Mouse (Mus musculus) left cerebral cortex, postnatal 36 days (tissue): ENCODE measurements around the gene Klc4. TPM values are rescaled to one million over a fixed set of nuclear protein-coding genes. Genes with fewer than 3 reads are reported as not detected.

Experiments used
- DNase-seq, 2 experiments: peaks; one replicate each; pipeline ENCODE4 v3.0.0; 2021 to 2022; ENCODE audit warnings: low spot score in 2 of 2, mixed read lengths in 1 of 2
- intact Hi-C: fragments of 180-260 bp; cut with DNase I; formaldehyde crosslinking; loops from one replicate; pipeline ENCODE4 v1.15.1; 2025
- total RNA-seq, 2 experiments: library from RNA; stranded (reverse); gene quantifications; 2 replicates each; pipeline ENCODE4 v1.2.3; 2021

The Klc4 gene
- total RNA-seq, 2 experiments from 2014 or later: 19.9 to 21.7 TPM

GRCm38 (mm10) chr17:46598963-46599362 lies 46.9 kb downstream of the Klc4 start:
- no peak for DNase-seq
- intact Hi-C loops: no loop called here

GRCm38 (mm10) chr17:46597956-46598355 lies 47.9 kb downstream of the Klc4 start:
- intact Hi-C loops: no loop called here
- no peak for DNase-seq

- intact Hi-C loops: no loop called here
- DNase-seq: no peak
Observed at GRCm38 (mm10) chr17:46595336-46595735, 50.5 kb downstream of the Klc4 start.

- intact Hi-C loops: no loop called here
- DNase-seq: no peak
Observed at GRCm38 (mm10) chr17:46594606-46595005, 51.2 kb downstream of the Klc4 start.

GRCm38 (mm10) chr17:46593124-46593523 lies 52.7 kb downstream of the Klc4 start:
- intact Hi-C loops: no loop called here
- no peak for DNase-seq

GRCm38 (mm10) chr17:46591406-46591805 lies 54.4 kb downstream of the Klc4 start:
- intact Hi-C loops: no loop called here
- no peak for DNase-seq

- no peak for DNase-seq
- intact Hi-C loops: no loop called here
Observed at GRCm38 (mm10) chr17:46590439-46590838, 55.4 kb downstream of the Klc4 start.

GRCm38 (mm10) chr17:46589635-46590314 lies 56.0 kb downstream of the Klc4 start:
- DNase-seq: peak in 1 of 2 experiments; percentile 34
- intact Hi-C loops: no loop called here

GRCm38 (mm10) chr17:46588913-46589312 lies 56.9 kb downstream of the Klc4 start:
- DNase-seq: no peak
- intact Hi-C loops: no loop called here

GRCm38 (mm10) chr17:46588173-46588572 lies 57.6 kb downstream of the Klc4 start:
- no peak for DNase-seq
- intact Hi-C loops: no loop called here

- no peak for DNase-seq
- intact Hi-C loops: no loop called here
Observed at GRCm38 (mm10) chr17:46586327-46586726, 59.5 kb downstream of the Klc4 start.

Other genes with a start within 250 kb of the Klc4 start
- gene Crip3, start 217.1 kb downstream of the Klc4 start, total RNA-seq: 1 to 10 TPM; 1.7 to 6.5 TPM
- gene Slc22a7, start 207.6 kb downstream of the Klc4 start, total RNA-seq: under 1 TPM in 1 of 2 experiments, not detected in 1; 0.20 TPM
- gene Ttbk1, start 158.3 kb downstream of the Klc4 start, total RNA-seq: 100 to 1,000 TPM; 126 to 139 TPM
- 1 to 10 TPM; 3.5 to 5.4 TPM for gene Dnph1, start 149.3 kb downstream of the Klc4 start, total RNA-seq
- 10 to 100 TPM; 58.8 to 76.6 TPM for gene Cul9, start 99.6 kb downstream of the Klc4 start, total RNA-seq
- 10 to 100 TPM; 55.6 to 68.4 TPM for gene Srf, start 89.8 kb downstream of the Klc4 start, total RNA-seq
- gene Ptk7, start 16.5 kb downstream of the Klc4 start, total RNA-seq: 10 to 100 TPM; 10.3 to 11.0 TPM
- 10 to 100 TPM; 52.5 to 54.7 TPM for gene Mrpl2, start 207 bp upstream of the Klc4 start, total RNA-seq
- 10 to 100 TPM; 27.8 to 29.1 TPM for gene Cul7, start 4.3 kb upstream of the Klc4 start, total RNA-seq
- 10 to 100 TPM; 14.9 to 16.5 TPM for gene Rrp36, start 28.3 kb upstream of the Klc4 start, total RNA-seq
- gene Mea1, start 32.8 kb upstream of the Klc4 start, total RNA-seq: 100 to 1,000 TPM; 118 to 128 TPM
- gene Klhdc3, start 34.9 kb upstream of the Klc4 start, total RNA-seq: 100 to 1,000 TPM; 188 to 234 TPM
- 10 to 100 TPM; 81.9 to 84.7 TPM for gene Ppp2r5d, start 59.1 kb upstream of the Klc4 start, total RNA-seq
- 10 to 100 TPM; 50.6 to 52.4 TPM for gene Pex6, start 65.4 kb upstream of the Klc4 start, total RNA-seq
- under 1 TPM; 0.52 TPM for gene Gnmt, start 83.1 kb upstream of the Klc4 start, total RNA-seq
- 10 to 100 TPM; 66.6 TPM for gene Cnpy3, start 106.2 kb upstream of the Klc4 start, total RNA-seq
- under 1 TPM; 0.25 to 0.41 TPM for gene Ptcra, start 117.7 kb upstream of the Klc4 start, total RNA-seq
- 1 to 10 TPM; 6.9 to 7.8 TPM for gene 2310039H08Rik, start 126.6 kb upstream of the Klc4 start, total RNA-seq
- 10 to 100 TPM; 40.6 to 46.6 TPM for gene Rpl7l1, start 136.7 kb upstream of the Klc4 start, total RNA-seq
- gene Bicral, start 212.5 kb upstream of the Klc4 start, total RNA-seq: 10 to 100 TPM; 52.7 to 58.5 TPM
- gene Tbcc, start 244.7 kb upstream of the Klc4 start, total RNA-seq: 10 to 100 TPM; 33.4 to 37.6 TPM